Mouse (Mus musculus): ENCODE results near the gene Poll. TPM values are rescaled to one million over a fixed set of nuclear protein-coding genes. Genes with fewer than 3 reads are reported as not detected.

The Poll gene
- polyA plus RNA-seq, 1 experiment from 2014 or later, result 14.7 TPM

DNA sequence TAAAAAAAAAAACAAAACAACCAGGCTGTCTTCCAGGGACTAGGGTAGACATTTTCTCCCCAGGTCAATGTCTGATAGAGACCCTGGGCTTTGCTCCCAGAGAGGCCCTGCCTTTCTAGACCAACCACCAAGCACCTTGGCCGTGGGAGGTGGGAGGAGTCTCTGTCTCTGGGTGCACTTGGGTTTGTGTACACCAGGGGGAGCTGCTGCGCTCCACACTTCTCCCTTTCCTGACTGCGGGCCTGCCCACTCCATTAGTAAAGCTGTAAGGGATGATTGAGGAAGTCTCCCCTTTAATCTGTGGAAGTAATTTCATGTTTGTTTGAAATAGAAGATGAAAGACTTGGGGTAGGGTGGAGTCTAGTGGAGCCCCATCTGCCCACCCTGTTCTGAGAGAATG lies 20.9 kb upstream of the Poll start:
- Histone ChIP-seq H3K36me3 (ENCODE audit: control insufficient read depth, insufficient read depth, low read length) (0 out of 2 replicates have a peak, but pooled peaks cover 9% of the 10 kb centered on the region), H3K9ac (ENCODE audit: low read depth, low read length) (no peak overlapping the region)
- no peak for ATAC-seq

DNA sequence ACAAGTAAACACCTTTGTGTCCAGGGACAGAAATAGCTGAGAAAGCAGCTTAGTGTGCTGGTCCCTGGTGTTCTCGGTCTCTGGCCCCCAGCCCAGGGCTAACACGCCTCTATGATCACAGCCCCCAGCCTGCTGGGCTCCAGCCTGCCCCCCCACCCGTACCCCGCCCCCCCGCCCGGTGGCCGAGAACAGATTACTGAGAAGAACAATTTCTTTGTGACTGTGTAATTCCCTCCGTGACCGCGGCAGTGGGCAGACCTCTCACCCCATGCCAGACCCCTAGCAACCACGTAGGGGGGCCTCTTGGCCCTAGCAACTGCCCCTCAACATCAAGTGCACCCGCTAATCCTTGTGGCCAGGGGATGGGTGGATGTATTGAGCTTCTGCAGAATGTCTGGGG lies 19.9 kb upstream of the Poll start:
- Histone ChIP-seq H3K4me3 (ENCODE audit: low read length) (no peak overlapping the region), H3K36me3 (ENCODE audit: control insufficient read depth, insufficient read depth, low read length) (0 out of 2 replicates have a peak, but pooled peaks cover 9% of the 10 kb centered on the region), H3K4me2 (ENCODE audit: low read depth, low read length) (no peak overlapping the region), H3K4me1 (ENCODE audit: control insufficient read depth, insufficient read depth, low read length) (peaks cover 22% of the 10 kb centered on the region), H3K27ac (ENCODE audit: low read length) (no peak overlapping the region), H3K9me3 (ENCODE audit: control insufficient read depth, low read length) (no peaks in the 10 kb centered on the region), H3K27me3 (replicated peaks; ENCODE audit: control insufficient read depth, insufficient read depth, low read length) (no peaks in the 10 kb centered on the region), H3K9ac (ENCODE audit: low read depth, low read length) (no peak overlapping the region)
- no peak for ATAC-seq
- WGBS, result 75% methylated on average over 12 of the region's 12 CpGs

More for the DNA sequence above, 20.9 kb upstream of the Poll start:
- Histone ChIP-seq H3K4me3 (ENCODE audit: low read length) (no peak overlapping the region), H3K27me3 (replicated peaks; ENCODE audit: control insufficient read depth, insufficient read depth, low read length) (no peaks in the 10 kb centered on the region), H3K9me3 (ENCODE audit: control insufficient read depth, low read length) (no peaks in the 10 kb centered on the region), H3K27ac (ENCODE audit: low read length) (no peak overlapping the region), H3K4me2 (ENCODE audit: low read depth, low read length) (no peak overlapping the region), H3K4me1 (ENCODE audit: control insufficient read depth, insufficient read depth, low read length) (peaks cover 12% of the 10 kb centered on the region)
- WGBS, result 58% methylated on average over 3 of the region's 3 CpGs

DNA sequence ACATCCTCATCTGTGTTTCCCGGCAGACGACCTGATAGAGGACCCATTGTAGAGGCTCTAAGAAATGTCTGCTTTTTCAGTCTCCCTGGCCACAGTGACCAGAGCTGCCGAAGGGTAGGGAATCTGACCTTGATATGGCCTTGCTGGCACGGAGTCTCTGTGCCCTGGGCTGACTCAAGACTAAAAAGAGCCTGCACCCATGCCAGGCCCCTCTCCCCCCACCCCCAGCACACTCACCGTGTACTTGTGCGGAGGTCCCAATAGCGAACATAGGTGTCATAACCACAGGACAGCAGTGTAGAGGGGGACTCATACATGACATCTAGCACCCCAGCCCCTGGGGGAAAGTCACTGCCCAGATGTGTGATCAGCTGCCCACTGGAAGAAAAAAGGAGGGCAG lies 19.1 kb upstream of the Poll start:
- H3K27me3 ChIP-seq (replicated peaks; ENCODE audit: control insufficient read depth, insufficient read depth, low read length), result no peaks in the 10 kb centered on the region
- H3K27ac ChIP-seq (ENCODE audit: low read length), result no peak overlapping the region
- H3K9me3 ChIP-seq (ENCODE audit: control insufficient read depth, low read length), result no peaks in the 10 kb centered on the region
- 88% methylated on average over 7 of the region's 7 CpGs for WGBS
- ATAC-seq, result no peak
- no peak overlapping the region for H3K9ac ChIP-seq (ENCODE audit: low read depth, low read length)
- no peak overlapping the region for H3K4me3 ChIP-seq (ENCODE audit: low read length)
- peaks cover 30% of the 10 kb centered on the region for H3K4me1 ChIP-seq (ENCODE audit: control insufficient read depth, insufficient read depth, low read length)
- no peak overlapping the region for H3K4me2 ChIP-seq (ENCODE audit: low read depth, low read length)
- 0 out of 2 replicates have a peak, but pooled peaks cover 9% of the 10 kb centered on the region for H3K36me3 ChIP-seq (ENCODE audit: control insufficient read depth, insufficient read depth, low read length)

DNA sequence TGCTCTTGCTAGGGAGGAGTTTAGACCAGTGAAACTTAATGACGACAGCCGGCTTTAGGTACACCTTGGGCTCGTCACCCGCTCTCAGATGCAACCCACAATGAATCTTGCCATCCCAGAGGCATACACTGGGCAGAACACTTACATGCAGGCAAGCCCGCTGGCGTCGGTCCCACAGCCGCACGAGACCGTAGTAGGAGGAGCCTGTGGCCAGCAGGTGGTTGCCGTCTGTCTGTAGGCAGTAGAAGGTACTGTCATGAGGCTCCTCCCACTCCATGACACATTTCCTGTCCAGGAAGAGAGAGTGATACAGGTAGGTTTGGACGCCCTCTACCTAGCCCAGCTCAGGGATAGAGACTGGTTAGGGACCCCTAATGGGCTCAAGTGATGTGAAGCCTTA lies 18.6 kb upstream of the Poll start:
- no peaks in the 10 kb centered on the region for H3K9me3 ChIP-seq (ENCODE audit: control insufficient read depth, low read length)
- H3K4me2 ChIP-seq (ENCODE audit: low read depth, low read length), result no peak overlapping the region
- no peak overlapping the region for H3K4me3 ChIP-seq (ENCODE audit: low read length)
- 0 out of 2 replicates have a peak, but pooled peaks cover 9% of the 10 kb centered on the region for H3K36me3 ChIP-seq (ENCODE audit: control insufficient read depth, insufficient read depth, low read length)
- H3K4me1 ChIP-seq (ENCODE audit: control insufficient read depth, insufficient read depth, low read length), result peaks cover 30% of the 10 kb centered on the region
- no peak overlapping the region for H3K27ac ChIP-seq (ENCODE audit: low read length)
- H3K27me3 ChIP-seq (replicated peaks; ENCODE audit: control insufficient read depth, insufficient read depth, low read length), result no peaks in the 10 kb centered on the region
- no peak for ATAC-seq
- no peak overlapping the region for H3K9ac ChIP-seq (ENCODE audit: low read depth, low read length)
- WGBS, result 81% methylated on average over 12 of the region's 12 CpGs

DNA sequence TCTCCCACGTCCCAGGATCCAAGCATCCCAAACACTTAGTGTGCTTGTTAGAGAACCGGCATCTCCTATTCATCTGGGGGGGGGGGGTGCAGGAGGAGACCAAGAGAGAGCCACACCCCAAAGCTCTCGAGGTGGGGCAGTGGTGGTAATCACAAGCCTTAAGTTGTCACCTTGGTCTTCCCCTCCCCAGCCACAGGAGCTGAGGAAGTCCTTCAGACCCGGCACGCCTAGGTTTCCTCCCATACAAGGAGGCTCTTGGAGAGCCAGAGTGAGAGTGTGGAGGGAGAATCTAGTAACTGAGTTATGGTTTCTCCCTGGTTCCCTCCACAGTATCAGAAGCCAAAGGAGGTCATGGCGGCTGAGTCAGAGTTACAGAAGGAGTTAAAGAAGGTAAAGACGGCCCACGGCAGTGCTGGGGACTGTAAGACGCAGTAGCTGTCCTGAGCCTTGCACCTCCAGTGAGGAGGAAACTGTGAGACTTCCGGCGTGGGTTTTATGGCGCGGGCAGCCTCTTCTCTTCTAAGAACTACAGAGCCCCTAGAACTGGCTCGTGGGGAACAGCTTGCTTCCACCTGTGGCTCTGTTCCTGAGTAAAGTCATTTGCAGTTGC lies 16.9 kb upstream of the Poll start:
- H3K27me3 ChIP-seq (replicated peaks; ENCODE audit: control insufficient read depth, insufficient read depth, low read length), result no peaks in the 10 kb centered on the region
- no peaks in the 10 kb centered on the region for H3K9me3 ChIP-seq (ENCODE audit: control insufficient read depth, low read length)
- H3K27ac ChIP-seq (ENCODE audit: low read length), result no peak overlapping the region
- 0 out of 2 replicates have a peak, but pooled peaks cover 9% of the 10 kb centered on the region for H3K36me3 ChIP-seq (ENCODE audit: control insufficient read depth, insufficient read depth, low read length)
- WGBS, result 62% methylated on average over 14 of the region's 14 CpGs
- H3K9ac ChIP-seq (ENCODE audit: low read depth, low read length), result no peak overlapping the region
- H3K4me3 ChIP-seq (ENCODE audit: low read length), result no peak overlapping the region
- H3K4me2 ChIP-seq (ENCODE audit: low read depth, low read length), result no peak overlapping the region
- no peak for ATAC-seq
- peaks cover 30% of the 10 kb centered on the region for H3K4me1 ChIP-seq (ENCODE audit: control insufficient read depth, insufficient read depth, low read length)

DNA sequence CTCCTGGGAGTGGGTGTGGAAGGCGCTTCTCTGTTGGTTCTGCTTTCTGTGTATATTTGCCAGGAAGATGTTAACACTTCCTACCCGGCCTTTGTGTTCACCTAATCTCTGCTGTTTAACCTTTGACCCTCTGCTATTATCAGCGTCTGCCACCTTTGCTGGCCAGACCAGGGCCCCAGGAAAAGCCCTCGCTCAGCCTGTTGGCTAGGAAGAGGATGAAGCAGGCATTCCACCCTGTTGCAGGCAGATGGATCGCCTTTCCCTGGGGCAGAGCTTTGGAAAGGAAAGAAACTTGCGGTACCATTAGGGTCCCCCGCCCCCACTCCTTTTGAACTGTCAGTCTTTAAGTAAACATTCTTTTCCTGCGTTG lies 15.3 kb upstream of the Poll start:
- H3K9ac ChIP-seq (ENCODE audit: low read depth, low read length), result peak overlapping the region; percentile 50; the same call in 1 of the 2 replicates
- peak overlapping the region; percentile 44 for H3K4me2 ChIP-seq (ENCODE audit: low read depth, low read length)
- no peaks in the 10 kb centered on the region for H3K9me3 ChIP-seq (ENCODE audit: control insufficient read depth, low read length)
- peaks cover 30% of the 10 kb centered on the region for H3K4me1 ChIP-seq (ENCODE audit: control insufficient read depth, insufficient read depth, low read length)
- H3K4me3 ChIP-seq (ENCODE audit: low read length), result 0 out of 2 replicates have a peak overlapping the region, but pooled peaks have one; percentile 6
- ATAC-seq, result peak; percentile 69
- H3K36me3 ChIP-seq (ENCODE audit: control insufficient read depth, insufficient read depth, low read length), result 0 out of 2 replicates have a peak, but pooled peaks cover 9% of the 10 kb centered on the region
- 14% methylated on average over 8 of the region's 8 CpGs for WGBS
- H3K27ac ChIP-seq (ENCODE audit: low read length), result peak overlapping the region; percentile 63
- H3K27me3 ChIP-seq (replicated peaks; ENCODE audit: control insufficient read depth, insufficient read depth, low read length), result no peaks in the 10 kb centered on the region

DNA sequence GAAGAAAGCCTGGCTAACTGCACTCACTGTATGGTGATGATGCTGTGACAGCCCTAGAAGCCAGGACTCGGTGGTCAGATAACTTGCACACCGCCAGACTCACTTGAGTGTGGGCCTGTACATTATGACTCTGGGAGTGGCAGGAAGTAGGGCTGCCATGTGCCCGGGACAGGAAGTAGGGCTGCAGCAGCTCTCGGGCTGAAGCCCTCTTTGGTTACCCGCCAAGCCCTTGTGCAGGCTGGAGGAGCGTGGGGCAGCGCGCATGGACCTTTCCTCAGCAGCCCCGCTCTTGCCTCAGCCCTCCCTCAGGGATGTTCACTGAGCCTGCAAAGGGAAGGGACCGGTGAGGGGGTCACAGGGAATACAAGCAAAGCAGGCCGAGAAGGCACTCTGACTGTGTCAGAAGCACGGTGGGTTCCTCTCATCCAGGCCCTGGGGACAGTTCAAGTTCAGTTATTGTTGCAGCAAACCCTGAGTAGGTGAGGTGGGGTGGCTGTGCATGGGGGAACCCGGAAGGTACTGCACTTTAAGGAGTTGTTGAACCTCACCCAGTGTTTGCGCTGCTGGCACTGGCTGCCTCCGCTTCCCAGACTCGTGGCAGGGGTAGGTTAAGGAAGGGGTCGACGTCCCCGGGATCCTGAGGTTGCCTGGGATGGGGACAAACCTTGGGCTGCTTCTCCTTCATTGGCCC lies 14.8 kb upstream of the Poll start:
- ATAC-seq, result peak; percentile 14
- H3K4me1 ChIP-seq (ENCODE audit: control insufficient read depth, insufficient read depth, low read length), result peaks cover 30% of the 10 kb centered on the region
- H3K4me2 ChIP-seq (ENCODE audit: low read depth, low read length), result peak overlapping the region; percentile 44
- H3K4me3 ChIP-seq (ENCODE audit: low read length), result 0 out of 2 replicates have a peak overlapping the region, but pooled peaks have one; percentile 6
- H3K27me3 ChIP-seq (replicated peaks; ENCODE audit: control insufficient read depth, insufficient read depth, low read length), result no peaks in the 10 kb centered on the region
- H3K9ac ChIP-seq (ENCODE audit: low read depth, low read length), result peak overlapping the region; percentile 50; the same call in 1 of the 2 replicates
- WGBS, result 35% methylated on average over 19 of the region's 19 CpGs
- H3K36me3 ChIP-seq (ENCODE audit: control insufficient read depth, insufficient read depth, low read length), result 0 out of 2 replicates have a peak, but pooled peaks cover 9% of the 10 kb centered on the region
- H3K27ac ChIP-seq (ENCODE audit: low read length), result peak overlapping the region; percentile 63
- H3K9me3 ChIP-seq (ENCODE audit: control insufficient read depth, low read length), result no peaks in the 10 kb centered on the region

DNA sequence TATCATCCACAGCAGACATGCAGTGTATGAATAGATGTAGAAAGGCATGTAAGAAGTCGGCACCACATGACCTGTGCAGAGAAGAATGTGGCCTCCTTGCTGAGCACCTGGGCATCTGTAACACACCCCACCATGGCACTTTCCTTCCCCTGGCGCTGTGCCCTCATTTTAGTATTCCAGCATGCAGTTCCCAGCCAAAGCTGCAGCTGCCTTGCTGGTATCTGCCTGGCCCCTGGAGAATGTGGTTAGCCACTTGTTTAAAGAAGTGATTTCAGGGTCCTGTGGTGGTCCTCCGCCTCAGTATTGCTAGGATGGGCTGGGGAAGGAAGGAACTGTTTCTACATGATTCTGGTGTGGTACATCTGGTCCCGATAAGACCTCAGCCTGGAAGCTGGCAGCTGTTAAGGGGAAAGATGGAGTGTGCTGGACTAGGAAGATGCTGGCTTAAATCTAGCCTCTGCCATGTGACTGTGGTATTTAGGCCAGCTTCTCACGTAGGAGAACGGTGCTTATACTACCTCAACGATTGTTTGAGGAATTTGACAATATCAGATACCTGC lies 14.1 kb upstream of the Poll start:
- WGBS, result 65% methylated on average over 7 of the region's 7 CpGs
- Histone ChIP-seq H3K4me1 (ENCODE audit: control insufficient read depth, insufficient read depth, low read length) (peaks cover 30% of the 10 kb centered on the region), H3K27me3 (replicated peaks; ENCODE audit: control insufficient read depth, insufficient read depth, low read length) (no peaks in the 10 kb centered on the region), H3K9ac (ENCODE audit: low read depth, low read length) (no peak overlapping the region), H3K4me2 (ENCODE audit: low read depth, low read length) (no peak overlapping the region), H3K9me3 (ENCODE audit: control insufficient read depth, low read length) (no peaks in the 10 kb centered on the region), H3K27ac (ENCODE audit: low read length) (no peak overlapping the region), H3K36me3 (ENCODE audit: control insufficient read depth, insufficient read depth, low read length) (0 out of 2 replicates have a peak, but pooled peaks cover 9% of the 10 kb centered on the region), H3K4me3 (ENCODE audit: low read length) (no peak overlapping the region)
- no peak for ATAC-seq

DNA sequence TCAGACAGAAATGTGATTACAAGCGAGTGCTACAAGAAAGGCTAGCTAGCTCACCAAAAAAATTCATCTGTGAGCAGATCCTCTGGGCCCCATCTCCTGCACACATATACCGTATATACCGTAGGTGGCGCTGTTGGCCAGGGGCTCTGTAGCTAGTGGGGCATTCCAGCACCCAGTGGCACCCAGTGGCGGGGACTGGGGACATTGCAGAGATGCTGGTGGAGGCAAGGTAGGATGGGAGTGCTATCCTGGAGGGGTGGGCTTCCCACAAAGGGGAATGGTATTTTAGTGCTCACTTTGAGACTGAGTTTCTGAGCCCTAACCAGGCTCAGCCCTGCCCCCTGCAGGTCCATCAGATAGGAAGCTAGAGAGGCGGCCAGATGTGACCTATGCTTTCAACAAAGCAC lies 13.5 kb upstream of the Poll start:
- H3K4me1 ChIP-seq (ENCODE audit: control insufficient read depth, insufficient read depth, low read length), result peaks cover 30% of the 10 kb centered on the region
- H3K27me3 ChIP-seq (replicated peaks; ENCODE audit: control insufficient read depth, insufficient read depth, low read length), result no peaks in the 10 kb centered on the region
- no peak overlapping the region for H3K9ac ChIP-seq (ENCODE audit: low read depth, low read length)
- no peaks in the 10 kb centered on the region for H3K9me3 ChIP-seq (ENCODE audit: control insufficient read depth, low read length)
- 0 out of 2 replicates have a peak, but pooled peaks cover 9% of the 10 kb centered on the region for H3K36me3 ChIP-seq (ENCODE audit: control insufficient read depth, insufficient read depth, low read length)
- H3K4me2 ChIP-seq (ENCODE audit: low read depth, low read length), result no peak overlapping the region
- 28% methylated on average over 6 of the region's 6 CpGs for WGBS
- H3K27ac ChIP-seq (ENCODE audit: low read length), result no peak overlapping the region
- peak; percentile 49 for ATAC-seq
- no peak overlapping the region for H3K4me3 ChIP-seq (ENCODE audit: low read length)

All from intestine, embryonic 16.5 days (tissue).